Mouse (Mus musculus) testis, postnatal 10 days (tissue): Measurements from ENCODE around the gene Ubxn7.

Experiments used
- DNase-seq: peaks from one replicate; pipeline ENCODE4 v3.0.0; 2021; ENCODE audit warnings: low spot score

Ubxn7 gene

GRCm38 (mm10) chr16:32433138-32433537, 101.1 kb downstream of the Ubxn7 start:
- no peak for DNase-seq

DNA sequence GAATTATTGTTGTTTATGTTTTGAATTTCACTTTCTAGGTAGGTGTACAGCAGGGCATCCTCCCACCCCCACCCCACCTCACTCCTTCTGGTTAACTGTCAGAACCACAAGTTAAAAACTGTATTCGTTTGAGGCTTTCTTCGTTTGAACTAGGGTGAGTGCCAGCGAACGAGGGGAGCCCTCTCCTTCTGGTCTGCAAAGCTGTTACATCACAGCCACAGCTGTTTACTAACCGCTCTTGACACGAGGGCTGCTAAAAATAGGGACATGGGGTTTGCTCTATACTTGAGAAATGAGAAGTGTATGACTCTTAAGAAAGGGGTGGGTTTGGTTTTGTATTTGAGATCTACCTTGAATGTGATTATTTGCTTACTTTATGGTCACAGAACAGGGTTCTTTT, 102.0 kb downstream of the Ubxn7 start:
- no peak for DNase-seq

- no peak for DNase-seq
Measured at GRCm38 (mm10) chr16:32434691-32435090, 102.6 kb downstream of the Ubxn7 start.

- DNase-seq, result no peak
Measured at GRCm38 (mm10) chr16:32436657-32437056, 104.6 kb downstream of the Ubxn7 start.

GRCm38 (mm10) chr16:32437266-32437665, 105.2 kb downstream of the Ubxn7 start:
- no peak for DNase-seq

- no peak for DNase-seq
Measured at GRCm38 (mm10) chr16:32441432-32441831, 109.4 kb downstream of the Ubxn7 start.
